Mouse (Mus musculus) monocyte, adult 5-6 weeks (primary cell): ENCODE results near the gene Ptbp1. TPM values are rescaled to one million over a fixed set of nuclear protein-coding genes. Genes with fewer than 3 reads are reported as not detected.

ENCODE experiments used
- ATAC-seq: fragments of 153-309, 156-312 bp; replicated peaks from 2 replicates; pipeline ENCODE4 v1.8.0; 2017; ENCODE audit warnings: mild to moderate bottlenecking; ENCODE audit not compliant: low TSS enrichment, insufficient number of reproducible peaks, severe bottlenecking, poor library complexity, low FRiP score
- total RNA-seq: library from RNA; stranded (forward); fragments of 200-1000, 200-491, 200-594 nt; gene quantifications from 3 replicates; pipeline ENCODE4 v1.2.3, GENCODE M21; 2017

Ptbp1 gene
- total RNA-seq, 1 experiment from 2014 or later = 55.7 TPM

DNA sequence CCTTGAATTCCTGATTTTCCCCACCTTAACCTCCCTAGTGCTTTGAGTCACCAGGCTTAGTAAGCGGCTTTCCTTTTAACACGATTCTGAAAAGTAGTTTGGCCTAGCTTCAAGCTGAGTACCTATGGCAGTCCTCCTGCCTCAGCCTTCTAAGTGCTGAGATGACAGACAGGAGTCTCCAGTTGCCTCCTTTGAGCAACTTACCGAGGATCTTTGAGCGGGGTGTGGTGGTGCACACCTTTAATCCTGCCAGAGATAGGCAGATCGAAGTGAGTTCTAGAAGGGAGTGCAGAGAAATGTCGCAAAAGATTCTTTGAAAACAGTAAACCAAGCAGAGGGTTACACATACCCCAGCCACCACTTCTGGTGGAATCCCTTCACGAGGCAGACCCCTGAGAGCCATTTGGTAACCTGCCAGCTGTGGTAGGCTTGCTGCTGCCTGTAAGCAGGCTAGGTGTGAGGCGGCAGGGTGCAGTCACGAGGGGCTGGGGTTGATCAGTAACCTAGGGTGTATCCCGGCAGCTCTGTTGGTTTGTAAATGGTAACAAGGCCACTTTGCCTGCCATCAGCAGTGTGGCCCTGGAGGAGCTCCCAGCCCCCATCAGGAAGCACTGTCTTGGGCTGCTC lies 1.4 kb downstream of the Ptbp1 start:
- no peak for ATAC-seq

DNA sequence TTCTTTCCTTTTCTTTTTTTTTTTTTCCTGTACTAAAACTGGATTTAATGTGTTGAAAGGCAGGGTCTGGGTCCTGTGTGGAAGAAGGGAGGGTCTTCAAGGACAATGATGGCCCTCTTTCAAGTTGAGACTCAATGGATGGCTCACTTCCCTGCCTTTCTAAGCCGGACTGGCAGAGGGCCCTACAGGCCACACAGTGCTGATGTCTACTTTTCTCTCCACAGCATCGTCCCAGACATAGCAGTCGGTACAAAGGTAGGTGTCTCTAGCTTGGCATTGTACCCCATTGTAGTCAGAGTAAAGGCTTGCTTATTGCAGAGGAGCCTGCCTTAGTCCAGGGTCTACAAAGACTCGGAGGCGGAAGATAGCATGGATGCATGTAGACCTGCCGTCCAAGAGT lies 2.1 kb downstream of the Ptbp1 start:
- ATAC-seq = no peak

DNA sequence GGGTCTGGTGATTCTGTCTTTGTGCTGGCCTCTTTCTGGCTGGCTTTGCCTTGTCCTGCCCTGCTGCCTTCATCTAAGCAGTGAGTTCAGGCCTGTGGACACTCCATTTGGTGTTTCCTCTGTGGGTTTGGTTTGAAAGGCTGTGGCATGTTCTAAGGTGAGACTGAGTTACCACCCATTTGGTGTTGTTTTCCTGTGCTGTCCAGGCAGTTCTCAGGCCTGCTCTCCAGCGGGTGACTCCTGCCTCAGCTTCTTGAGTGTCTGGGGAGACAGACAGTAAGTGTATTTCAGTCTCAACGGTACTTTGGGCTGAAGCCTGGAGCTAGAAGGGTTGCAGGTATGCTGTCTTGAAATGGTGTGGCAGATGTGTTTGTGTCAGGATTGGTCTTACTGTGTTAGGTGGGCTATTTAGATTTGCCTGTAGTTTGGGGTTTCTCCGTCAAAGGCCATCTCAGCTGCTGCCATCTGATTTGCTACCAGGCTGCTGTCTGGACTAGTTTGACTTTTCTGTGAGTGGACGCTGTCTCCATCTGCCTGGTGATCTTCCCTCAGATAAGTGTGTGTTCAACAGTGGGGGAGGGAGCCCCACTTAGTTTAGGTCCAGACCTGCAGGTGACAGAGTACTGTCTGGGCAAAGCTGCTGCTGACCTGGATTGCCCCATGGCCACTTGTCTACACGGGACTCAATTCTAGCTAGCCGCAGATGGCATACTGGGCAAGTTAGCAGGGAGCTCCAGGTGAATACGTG lies 2.7 kb downstream of the Ptbp1 start:
- no peak for ATAC-seq

DNA sequence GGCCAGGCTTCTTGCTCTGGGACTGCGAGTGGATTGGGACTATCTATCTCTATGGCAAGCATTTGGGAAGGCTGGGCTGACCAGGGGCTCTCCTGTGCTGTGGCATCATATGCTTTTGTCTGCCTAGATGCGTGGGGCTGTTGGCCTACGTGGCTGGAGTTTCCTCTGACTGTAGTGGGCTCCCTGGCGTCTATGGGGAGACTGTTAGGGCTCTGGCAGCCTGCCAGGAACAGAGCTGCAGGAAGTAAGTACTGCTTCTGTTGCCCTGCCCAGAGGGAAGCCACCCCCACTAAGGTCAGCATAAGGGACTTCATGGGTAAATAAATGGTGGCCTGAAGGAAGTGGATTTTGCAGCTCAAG lies 3.2 kb downstream of the Ptbp1 start:
- ATAC-seq = no peak

DNA sequence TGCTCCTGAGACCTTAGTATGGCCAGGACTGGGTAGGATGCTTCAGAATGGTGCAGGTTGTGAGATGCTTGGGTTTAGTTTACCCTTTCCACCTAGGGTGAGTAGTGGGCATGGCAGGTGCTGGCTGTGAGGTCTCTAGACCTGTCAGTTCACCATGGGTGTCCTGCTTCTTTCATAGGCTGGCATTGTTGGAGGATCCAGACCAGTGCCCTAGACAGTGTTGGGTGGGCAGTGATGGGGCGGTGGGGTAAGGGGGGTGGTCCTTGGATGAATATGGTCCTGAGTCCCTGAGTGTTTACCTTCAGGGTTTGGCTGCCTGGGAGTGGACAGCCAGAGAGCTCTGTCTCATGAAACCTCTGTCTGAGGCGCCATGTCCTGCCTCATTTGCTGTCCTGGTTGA lies 3.7 kb downstream of the Ptbp1 start:
- no peak for ATAC-seq

DNA sequence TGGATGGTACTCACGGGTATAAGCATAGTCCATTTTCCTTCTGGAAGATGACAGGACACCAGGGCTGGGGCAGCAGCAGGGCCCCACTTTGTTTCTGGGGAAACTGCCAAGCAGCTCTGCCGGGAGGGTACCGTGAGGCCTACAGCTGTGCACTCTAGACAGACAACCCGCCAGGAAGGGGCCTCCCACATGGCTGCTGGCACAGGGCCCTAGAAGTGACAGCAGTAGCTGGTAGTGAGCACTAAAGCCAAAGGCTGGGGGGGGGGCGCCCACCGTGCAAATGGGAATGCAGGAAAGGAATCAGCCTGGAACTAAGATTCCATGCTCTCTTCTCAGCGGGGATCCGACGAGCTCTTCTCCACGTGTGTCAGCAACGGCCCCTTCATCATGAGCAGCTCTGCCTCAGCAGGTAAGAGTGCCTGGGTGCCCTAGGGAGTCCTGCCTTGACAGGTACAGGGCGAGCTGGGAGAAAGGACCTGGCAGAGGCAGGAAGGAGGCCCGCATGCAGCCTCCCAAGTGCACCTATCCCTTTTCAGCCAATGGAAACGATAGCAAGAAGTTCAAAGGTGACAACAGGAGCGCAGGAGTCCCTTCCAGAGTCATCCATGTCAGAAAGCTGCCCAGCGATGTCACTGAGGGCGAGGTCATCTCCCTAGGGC lies 4.3 kb downstream of the Ptbp1 start:
- ATAC-seq = no peak

DNA sequence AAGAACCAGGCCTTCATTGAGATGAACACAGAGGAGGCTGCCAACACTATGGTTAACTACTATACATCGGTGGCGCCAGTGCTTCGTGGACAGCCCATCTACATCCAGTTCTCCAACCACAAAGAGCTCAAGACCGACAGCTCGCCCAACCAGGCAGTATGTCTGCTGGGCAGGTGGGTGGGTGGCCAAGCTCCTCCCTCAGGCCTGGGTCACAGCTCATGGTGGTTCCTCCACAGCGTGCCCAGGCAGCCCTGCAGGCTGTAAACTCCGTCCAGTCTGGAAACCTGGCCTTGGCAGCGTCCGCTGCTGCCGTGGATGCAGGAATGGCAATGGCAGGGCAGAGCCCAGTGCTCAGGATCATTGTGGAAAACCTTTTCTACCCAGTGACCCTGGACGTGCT lies 4.9 kb downstream of the Ptbp1 start:
- no peak for ATAC-seq

DNA sequence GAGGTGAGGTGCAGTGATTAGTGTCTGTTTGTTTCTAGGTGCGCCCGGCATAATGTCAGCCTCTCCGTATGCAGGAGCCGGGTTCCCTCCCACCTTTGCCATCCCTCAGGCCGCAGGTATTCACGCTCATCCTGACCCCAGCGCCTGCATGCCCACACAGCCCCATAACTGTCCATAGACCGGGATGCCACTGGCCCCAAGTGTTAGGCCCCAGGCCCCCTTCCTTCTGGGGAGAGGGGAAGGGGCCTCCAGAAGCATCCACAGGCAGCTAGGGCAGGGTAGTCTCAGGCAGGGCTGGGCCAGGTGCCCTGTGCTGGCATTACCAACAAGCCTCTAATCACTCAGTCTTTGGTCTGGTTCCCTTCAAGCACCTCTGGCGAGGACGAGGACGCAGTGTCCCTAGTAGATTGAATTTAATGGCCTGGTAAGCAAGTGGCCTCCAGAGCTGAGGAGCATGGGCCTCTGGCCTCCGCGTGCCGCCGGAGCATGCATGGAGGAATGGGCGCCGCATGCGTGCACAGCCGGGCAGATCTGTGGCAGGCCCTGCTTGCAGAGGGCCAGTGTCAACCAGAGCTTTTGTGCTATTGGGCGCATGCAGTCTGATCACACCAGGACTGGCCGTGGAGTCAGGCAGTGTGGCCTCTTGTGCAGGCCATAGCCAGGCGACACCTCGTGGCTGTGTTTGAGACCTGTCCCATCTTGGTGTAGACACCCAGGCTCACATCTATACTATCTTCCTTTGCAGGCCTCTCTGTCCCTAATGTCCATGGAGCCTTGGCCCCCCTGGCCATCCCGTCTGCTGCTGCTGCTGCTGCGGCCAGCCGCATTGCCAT lies 6.1 kb downstream of the Ptbp1 start:
- no peak for ATAC-seq

DNA sequence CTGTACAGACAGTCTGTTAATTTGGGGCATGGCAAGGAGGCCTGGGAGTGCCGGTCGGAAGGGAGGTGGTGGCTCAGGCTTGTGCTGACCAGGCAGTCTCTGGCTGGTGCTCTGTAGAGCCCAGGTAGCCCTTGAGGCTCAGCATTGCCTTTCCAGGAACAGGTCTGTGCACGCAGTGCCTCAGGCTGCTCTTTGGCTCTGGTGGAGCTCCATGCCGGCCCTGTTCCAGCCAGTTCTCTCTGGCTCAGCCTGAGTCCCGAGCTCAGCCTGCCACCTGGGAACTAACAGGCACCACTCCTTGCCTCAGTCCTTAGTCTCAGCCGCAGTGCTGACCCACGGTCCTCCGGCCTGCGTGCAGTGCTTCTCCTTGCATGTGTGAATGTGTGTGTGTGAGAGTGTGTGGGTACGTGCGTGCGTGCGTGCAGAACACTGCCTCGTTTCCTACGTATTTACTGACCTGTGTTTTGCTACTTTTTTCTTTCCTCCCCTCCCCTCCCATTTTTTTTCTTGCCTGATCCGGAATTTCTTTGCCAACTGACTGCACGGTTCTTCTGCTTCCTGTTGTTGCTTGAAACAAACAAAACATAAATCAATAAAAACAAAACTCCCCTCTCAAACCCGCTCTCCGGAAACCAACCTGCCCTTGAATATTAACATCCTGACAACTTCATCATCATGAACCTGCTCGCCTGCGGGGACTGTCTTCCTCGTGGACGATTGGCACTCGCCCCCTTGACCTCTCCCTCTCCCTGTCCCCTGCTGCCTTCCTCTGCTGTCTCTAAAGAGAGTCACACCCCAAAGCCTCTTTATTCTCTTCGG lies 7.2 kb downstream of the Ptbp1 start:
- ATAC-seq = no peak

DNA sequence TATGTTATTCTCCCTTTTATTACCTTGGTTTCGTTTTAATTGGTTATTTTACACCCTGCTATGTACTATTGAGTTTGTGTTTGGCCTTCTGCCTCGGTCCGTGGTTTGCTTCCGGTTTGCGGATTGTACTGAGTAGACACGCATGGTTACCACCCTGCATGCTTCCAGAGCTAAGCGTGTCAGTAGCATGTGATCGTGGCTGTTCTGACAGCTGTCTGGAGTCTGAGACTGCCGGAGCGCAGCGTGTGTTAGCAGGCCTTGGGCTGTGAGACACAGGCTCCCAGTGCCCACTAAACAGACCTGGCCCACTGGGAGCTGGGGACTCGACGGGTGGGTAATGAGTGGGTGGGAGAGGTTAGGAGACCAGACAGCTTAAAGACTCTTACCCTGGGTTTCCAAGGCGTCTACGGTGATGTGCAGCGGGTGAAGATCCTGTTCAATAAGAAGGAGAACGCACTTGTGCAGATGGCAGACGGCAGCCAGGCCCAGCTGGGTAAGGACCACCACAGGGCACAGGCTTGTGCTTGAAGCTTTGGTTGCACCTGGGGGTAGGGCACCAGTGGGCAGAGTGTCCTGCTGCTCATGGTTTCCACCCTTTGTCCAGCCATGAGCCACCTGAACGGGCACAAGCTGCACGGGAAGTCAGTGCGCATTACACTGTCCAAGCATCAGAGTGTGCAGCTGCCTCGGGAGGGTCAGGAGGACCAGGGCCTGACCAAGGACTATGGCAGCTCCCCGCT lies 8.0 kb downstream of the Ptbp1 start:
- no peak for ATAC-seq

DNA sequence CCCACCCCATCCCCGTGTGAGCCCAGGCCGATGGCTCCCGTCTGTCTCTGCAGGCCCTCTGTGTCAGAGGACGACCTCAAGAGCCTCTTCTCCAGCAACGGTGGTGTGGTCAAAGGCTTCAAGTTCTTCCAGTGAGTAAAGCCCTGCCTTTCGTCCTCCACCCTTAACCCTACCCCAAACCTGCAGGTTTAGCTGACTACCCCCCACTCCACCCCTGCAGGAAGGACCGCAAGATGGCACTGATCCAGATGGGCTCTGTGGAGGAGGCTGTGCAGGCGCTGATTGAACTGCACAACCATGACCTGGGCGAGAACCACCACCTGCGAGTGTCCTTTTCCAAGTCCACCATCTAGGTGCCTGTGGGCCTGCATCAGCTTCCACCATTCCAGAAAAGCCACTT lies 8.7 kb downstream of the Ptbp1 start:
- no peak for ATAC-seq

DNA sequence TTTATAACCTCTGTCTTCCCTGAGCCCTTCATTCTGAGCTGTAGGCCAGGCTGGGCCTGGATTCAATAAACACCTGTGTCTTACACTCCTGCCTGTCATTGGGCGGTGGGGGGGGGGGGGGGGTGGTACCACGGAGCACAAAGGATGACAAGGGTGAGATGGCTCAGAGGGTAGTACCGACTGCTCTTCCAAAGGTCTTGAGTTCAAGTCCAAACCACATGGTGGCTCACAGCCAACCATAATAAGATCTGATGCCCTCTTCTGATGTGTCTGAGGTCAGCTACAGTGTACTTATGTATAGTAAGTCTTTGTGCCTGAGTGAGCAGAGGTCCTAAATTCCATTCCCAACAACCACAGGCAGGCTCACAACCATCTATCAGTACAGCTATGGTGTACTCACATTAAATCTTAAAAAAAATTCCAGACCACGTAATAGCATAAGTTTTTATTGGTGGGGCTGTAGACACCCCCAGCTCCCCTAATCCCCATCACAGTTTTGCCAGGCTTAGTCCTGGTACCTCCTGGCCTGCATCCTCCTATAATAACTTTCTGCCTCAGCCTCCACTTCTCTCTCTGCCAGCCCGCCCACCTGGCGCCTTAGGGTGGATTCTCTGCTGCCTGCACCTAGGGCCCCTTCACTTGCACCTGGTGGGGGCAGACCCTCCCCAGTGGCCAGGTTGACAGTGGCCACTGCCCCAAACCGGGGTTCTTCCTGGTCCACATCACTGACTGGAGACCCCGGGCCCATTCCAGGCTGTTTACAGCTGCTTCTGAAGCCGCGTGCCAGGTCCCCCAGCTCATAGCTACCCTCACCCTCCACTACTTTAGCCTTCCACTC lies 10.3 kb downstream of the Ptbp1 start:
- no peak for ATAC-seq

DNA sequence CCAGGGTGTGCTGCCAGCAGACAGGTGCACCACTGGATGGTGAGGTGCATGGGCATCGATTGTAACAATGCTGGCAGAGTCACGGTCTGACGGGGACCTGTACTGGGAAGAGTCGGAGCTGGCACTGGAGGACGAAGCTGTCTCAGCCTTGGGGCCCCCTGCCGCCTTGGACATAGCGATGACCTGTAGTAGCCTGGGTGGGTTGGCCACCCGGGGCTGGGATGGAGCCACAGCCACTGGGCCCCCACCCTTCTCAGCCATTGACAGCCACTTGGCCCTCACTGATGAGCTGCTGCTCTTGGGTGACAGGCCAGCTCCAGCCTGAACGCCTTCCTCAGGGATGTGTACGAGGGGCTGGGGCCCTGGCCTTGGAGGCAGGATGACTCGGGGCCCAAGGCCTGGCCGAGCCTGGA lies 11.0 kb downstream of the Ptbp1 start:
- ATAC-seq = no peak

DNA sequence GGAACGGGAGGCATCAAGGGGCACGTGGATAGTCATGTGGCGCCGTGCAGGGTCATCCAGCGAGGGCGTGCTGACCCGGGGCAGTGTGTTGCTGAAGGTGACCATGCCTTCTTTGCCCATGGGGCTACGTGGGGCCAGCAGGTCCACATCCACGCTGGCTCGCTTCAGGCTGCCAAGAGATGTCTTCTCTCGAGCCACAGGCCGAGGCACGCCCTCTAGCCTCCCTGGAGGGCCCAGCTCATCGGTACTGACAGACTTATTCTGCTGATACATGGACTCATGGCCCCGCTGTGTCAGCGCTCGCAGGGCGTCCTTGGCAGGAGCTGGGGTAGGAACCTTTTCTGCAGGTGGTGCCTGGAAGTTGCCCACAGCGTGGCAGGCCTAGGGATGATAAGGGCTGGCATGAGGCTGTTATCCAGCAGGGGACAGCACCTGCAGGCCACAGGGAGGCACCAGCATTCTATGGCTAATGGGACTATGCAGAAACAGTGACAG lies 11.6 kb downstream of the Ptbp1 start:
- ATAC-seq = no peak

DNA sequence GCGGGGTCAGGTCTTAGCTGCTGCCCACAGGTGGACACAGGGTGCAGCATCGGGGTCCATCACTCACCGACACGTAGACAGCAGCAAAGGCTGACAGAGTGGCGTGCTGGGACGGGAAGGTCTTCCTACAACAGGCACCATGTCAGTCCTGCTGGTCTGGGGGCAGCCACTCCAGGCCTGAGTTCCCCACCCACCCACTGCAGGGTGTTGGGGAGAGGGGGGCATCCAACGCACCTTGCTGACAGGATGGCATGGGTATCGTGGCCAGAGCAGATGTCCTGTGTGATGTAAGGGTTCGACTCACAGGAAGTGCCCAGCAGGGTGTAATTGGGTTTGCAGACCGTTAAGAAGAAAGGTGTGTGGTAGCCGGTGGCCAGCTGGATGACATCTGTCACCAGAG lies 12.4 kb downstream of the Ptbp1 start:
- ATAC-seq = no peak

DNA sequence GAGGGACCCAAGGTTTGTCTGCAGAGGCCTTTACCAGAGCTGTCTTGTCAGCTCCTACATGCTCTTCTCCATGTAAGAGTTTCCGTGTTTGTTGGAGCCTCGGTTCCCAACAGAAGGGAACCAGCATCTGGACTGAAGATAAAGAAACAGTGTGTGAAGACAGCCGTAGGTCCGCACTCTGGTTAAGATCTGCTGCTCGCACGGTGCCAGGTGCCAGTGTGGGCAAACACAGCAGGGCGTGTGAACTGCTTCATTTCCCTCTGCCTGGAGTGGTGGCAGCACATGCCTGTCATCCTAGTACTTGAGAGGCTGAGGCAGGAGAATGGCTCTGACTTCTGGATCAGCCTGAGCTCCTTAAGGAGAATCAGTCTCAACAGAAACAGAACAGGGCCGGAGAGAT lies 17.6 kb downstream of the Ptbp1 start:
- no peak for ATAC-seq

DNA sequence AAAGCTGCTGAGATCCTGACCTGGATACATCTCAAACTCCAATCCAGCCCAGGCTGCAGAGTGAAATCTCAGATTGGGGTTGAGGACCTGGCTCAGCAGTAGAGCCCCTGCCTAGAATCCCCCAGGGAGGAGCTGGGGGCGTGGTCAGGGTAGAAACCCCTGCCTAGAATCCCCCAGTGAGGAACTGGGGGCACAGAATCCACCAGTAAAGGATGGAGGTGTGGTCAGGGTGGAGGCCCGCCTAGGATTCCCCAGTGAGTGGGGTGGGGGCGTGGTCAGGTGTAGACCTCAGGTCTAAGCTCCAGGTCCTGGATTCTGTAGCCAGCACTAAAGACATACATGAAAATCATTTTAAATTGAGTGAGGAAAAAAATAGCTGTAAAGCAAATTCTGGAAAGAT lies 18.6 kb downstream of the Ptbp1 start:
- no peak for ATAC-seq
